Mouse (Mus musculus): Measurements from ENCODE around the gene Chit1. TPM values are rescaled to one million over a fixed set of nuclear protein-coding genes. Genes with fewer than 3 reads are reported as not detected.

Chit1 gene
- total RNA-seq, 2 experiments from 2014 or later, result not detected

GRCm38 (mm10) chr1:134105043-134105763 lies 5.8 kb upstream of the Chit1 start:
- DNase-seq, result peak; percentile 17
- no peak for TF ChIP-seq CTCF (IDR thresholded peaks at IDR 0.05)
- H3K4me3 ChIP-seq, result no peak overlapping the region
- intact Hi-C loops (cut with DNase I), result loop anchor here (5.0 to 10.0 kb wide), 2 partner anchors 140 to 193 kb away; no protein-coding TSS in a partner anchor
- peak overlapping the region; percentile 28; the same call in 1 of the 2 replicates for H3K27ac ChIP-seq

GRCm38 (mm10) chr1:134105764-134106430 lies 5.1 kb upstream of the Chit1 start:
- no peak for DNase-seq
- TF ChIP-seq CTCF (IDR thresholded peaks at IDR 0.05), result no peak
- no peak overlapping the region for H3K4me3 ChIP-seq
- intact Hi-C loops (cut with DNase I), result loop anchor here (5.0 to 10.0 kb wide), 2 partner anchors 141 to 194 kb away; no protein-coding TSS in a partner anchor
- no peak overlapping the region for H3K27ac ChIP-seq

- DNase-seq, result peak; percentile 65
These were observed 4.3 kb upstream of the Chit1 start for GRCm38 (mm10) chr1:134106719-134107118.

GRCm38 (mm10) chr1:134107777-134108176 lies 3.3 kb upstream of the Chit1 start:
- no peak for DNase-seq
- intact Hi-C loops (cut with DNase I), result loop anchor here (1.0 to 10.0 kb wide), 3 partner anchors 54 to 195 kb away; no protein-coding TSS in a partner anchor
- no peak overlapping the region for H3K27ac ChIP-seq
- no peak for TF ChIP-seq CTCF (IDR thresholded peaks at IDR 0.05)
- no peak overlapping the region for H3K4me3 ChIP-seq

More at GRCm38 (mm10) chr1:134106719-134107118, 4.3 kb upstream of the Chit1 start:
- H3K4me3 ChIP-seq, result no peak overlapping the region
- TF ChIP-seq CTCF (IDR thresholded peaks at IDR 0.05), result peak; percentile 93
- intact Hi-C loops (cut with DNase I), result loop anchor here (1.0 to 10.0 kb wide), 3 partner anchors 53 to 194 kb away; no protein-coding TSS in a partner anchor
- H3K27ac ChIP-seq, result no peak overlapping the region

GRCm38 (mm10) chr1:134110015-134110414 lies 1.0 kb upstream of the Chit1 start:
- no peak overlapping the region for H3K27ac ChIP-seq
- intact Hi-C loops (cut with DNase I), result no loop called here
- DNase-seq, result no peak
- no peak overlapping the region for H3K4me3 ChIP-seq
- no peak for TF ChIP-seq CTCF (IDR thresholded peaks at IDR 0.05)

- Histone ChIP-seq H3K4me3 (no peak overlapping the region), H3K27ac (no peak overlapping the region)
- no peak for DNase-seq
- intact Hi-C loops (cut with DNase I), result no loop called here
- no peak for TF ChIP-seq CTCF (IDR thresholded peaks at IDR 0.05)
These were observed 593 bp upstream of the Chit1 start for GRCm38 (mm10) chr1:134110449-134110848.

GRCm38 (mm10) chr1:134113560-134113959 lies 2.5 kb downstream of the Chit1 start:
- TF ChIP-seq CTCF (IDR thresholded peaks at IDR 0.05), result no peak
- intact Hi-C loops (cut with DNase I), result no loop called here

GRCm38 (mm10) chr1:134114018-134114417 lies 3.0 kb downstream of the Chit1 start:
- DNase-seq, result no peak
- H3K4me3 ChIP-seq, result no peak overlapping the region
- H3K27ac ChIP-seq, result no peak overlapping the region
- TF ChIP-seq CTCF (IDR thresholded peaks at IDR 0.05), result no peak
- intact Hi-C loops (cut with DNase I), result no loop called here

More at GRCm38 (mm10) chr1:134113560-134113959, 2.5 kb downstream of the Chit1 start:
- no peak overlapping the region for H3K27ac ChIP-seq
- H3K4me3 ChIP-seq, result no peak overlapping the region
- DNase-seq, result no peak

GRCm38 (mm10) chr1:134114730-134115129 lies 3.7 kb downstream of the Chit1 start:
- no peak for DNase-seq
- Histone ChIP-seq H3K4me3 (no peak overlapping the region), H3K27ac (no peak overlapping the region)
- TF ChIP-seq CTCF (IDR thresholded peaks at IDR 0.05), result no peak
- intact Hi-C loops (cut with DNase I), result no loop called here

GRCm38 (mm10) chr1:134115424-134115823 lies 4.4 kb downstream of the Chit1 start:
- intact Hi-C loops (cut with DNase I), result no loop called here
- Histone ChIP-seq H3K27ac (no peak overlapping the region), H3K4me3 (no peak overlapping the region)
- TF ChIP-seq CTCF (IDR thresholded peaks at IDR 0.05), result no peak
- no peak for DNase-seq

- Histone ChIP-seq H3K27ac (no peak overlapping the region), H3K4me3 (no peak overlapping the region)
- intact Hi-C loops (cut with DNase I), result no loop called here
- TF ChIP-seq CTCF (IDR thresholded peaks at IDR 0.05), result no peak
- no peak for DNase-seq
These were observed 6.1 kb downstream of the Chit1 start for GRCm38 (mm10) chr1:134117110-134117509.

GRCm38 (mm10) chr1:134120179-134120578 lies 9.1 kb downstream of the Chit1 start:
- peak; percentile 88 for DNase-seq
- Histone ChIP-seq H3K27ac (no peak overlapping the region), H3K4me3 (no peak overlapping the region)
- intact Hi-C loops (cut with DNase I), result loop anchor here (5.0 kb wide), 1 partner anchor 212 kb away; the partner anchor contains the start of gene Ppfia4
- peak; percentile 97 for TF ChIP-seq CTCF (IDR thresholded peaks at IDR 0.05)

- intact Hi-C loops (cut with DNase I), result loop anchor here (5.0 kb wide), 1 partner anchor 210 kb away; the partner anchor contains the start of gene Ppfia4
- no peak for DNase-seq
- Histone ChIP-seq H3K27ac (no peak overlapping the region), H3K4me3 (no peak overlapping the region)
- TF ChIP-seq CTCF (IDR thresholded peaks at IDR 0.05), result peak; percentile 51
These were observed 11.2 kb downstream of the Chit1 start for GRCm38 (mm10) chr1:134122195-134122594.

All from gastrocnemius, adult 2 months (tissue).